Mouse (Mus musculus) layer of hippocampus, adult 2 months (tissue): ENCODE measurements around the gene Laptm5. TPM values are rescaled to one million over a fixed set of nuclear protein-coding genes. Genes with fewer than 3 reads are reported as not detected.

ENCODE experiments used
- DNase-seq, 2 experiments: peaks; one replicate each; pipeline ENCODE4 v3.0.0; 2022; ENCODE audit warnings: low spot score in 2 of 2
- H3K27ac ChIP-seq: fragments of 200-600 bp; 2 replicates; pipeline ENCODE4 v1.8.1; 2022
- H3K4me3 ChIP-seq: fragments of 200-600 bp; 2 replicates; pipeline ENCODE4 v1.8.1; 2022; ENCODE audit warnings: mild to moderate bottlenecking
- CTCF ChIP-seq: fragments of 200-600 bp; conservative IDR thresholded peaks from 2 replicates; pipeline ENCODE4 v1.8.1; 2022; ENCODE audit warnings: antibody characterized with exemption, mild to moderate bottlenecking, moderate library complexity
- total RNA-seq, 2 experiments: library from RNA; stranded (reverse); gene quantifications; 2 replicates each; pipeline ENCODE4 v1.2.3; 2021

The Laptm5 gene
- total RNA-seq, 2 experiments from 2014 or later: 33.9 to 34.0 TPM

DNA sequence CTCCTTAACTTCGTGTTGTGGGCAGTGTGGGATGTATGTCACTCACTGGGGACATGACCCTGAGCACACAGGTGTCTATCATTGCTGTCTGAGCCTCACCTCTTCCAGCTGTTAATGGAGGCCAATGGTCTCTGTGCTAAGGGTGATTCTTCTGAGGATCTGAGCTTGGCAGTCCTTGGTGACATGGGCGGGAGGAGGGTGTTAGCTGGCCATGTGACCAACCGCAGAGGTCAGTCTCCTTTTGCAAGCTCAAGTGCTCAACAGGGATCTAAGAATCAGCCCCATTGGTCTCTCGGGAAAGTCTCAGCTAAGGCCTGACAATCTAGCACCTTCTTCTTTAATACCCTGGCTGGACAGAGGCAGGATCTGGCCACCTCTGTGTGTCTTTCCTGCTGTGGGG, 4.6 kb downstream of the Laptm5 start:
- H3K27ac ChIP-seq: no peak overlapping the region
- no peak overlapping the region for H3K4me3 ChIP-seq
- no peak for DNase-seq
- no peak for TF ChIP-seq CTCF

DNA sequence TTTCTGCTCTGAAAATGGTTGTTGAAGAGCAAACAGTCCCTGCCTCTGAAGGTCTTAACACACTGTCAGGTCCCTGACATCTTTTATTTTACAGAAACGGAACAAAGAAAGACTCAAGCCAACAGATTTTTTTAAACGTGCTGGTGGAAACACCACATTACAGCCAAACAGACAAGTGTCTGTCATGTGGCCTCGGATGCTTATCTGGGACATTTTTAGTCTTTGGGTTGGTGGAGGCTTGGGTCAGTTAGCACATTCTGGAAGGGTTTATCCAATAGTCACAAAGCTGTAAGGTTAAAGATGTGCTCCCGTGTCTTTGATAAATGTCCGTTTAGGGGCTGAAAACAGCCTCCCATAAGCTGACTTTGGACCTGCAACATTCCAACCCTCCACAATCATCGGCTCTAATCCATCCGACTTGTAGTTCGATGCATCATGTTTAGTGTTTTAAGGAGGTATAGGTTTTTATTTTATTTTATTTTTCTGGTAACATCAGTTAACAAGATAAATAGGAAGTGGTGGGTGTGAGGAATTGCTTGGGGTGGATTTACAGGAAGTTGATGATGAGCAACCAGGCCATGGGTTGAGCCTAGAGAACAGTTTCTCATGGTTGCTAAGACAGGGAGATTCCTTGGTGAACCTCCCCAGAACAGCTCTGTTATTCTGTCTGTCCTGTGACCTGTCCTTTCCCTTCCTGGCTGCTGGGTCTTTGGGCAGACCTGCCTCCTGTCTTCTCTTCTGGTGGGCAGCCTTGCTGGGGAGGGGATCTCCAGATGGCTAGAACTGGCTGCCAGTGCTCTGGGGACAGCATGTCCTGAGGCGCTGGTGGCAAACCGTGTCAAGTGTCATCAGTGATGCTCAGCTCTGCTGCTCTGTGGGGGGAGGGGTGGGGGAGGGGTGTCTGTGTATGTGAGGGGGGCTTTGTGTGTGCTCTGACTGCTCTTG, 6.2 kb downstream of the Laptm5 start:
- no peak overlapping the region for H3K27ac ChIP-seq
- no peak overlapping the region for H3K4me3 ChIP-seq
- no peak for TF ChIP-seq CTCF
- DNase-seq: no peak

DNA sequence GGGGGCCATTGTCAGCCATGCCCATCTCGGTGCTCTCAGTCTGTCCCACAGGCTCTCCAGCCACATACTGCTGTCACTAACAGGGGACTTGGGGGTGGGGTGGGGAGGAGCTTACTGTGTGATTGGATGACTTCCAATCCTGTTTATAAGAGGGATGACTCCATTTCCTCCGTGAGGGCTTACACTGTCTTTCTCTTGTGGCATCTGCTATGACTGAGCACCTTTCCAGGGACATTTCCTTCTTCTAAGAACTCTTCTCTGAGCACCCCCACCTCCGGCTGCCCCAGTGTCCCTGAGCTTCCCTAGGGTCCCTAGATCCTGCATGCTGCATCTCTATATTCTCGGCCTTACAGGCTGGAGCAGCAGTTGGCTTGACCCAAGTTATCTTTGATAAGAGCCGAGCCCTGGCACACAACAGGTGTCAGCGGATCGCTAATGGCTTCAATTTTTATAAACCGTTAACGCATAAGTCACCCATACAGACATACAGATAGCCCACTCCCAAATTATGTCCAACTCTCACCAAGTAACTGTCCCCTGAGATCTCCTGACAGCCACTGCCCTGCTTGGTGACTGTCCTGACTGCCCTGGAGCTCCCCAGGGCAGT, 6.9 kb downstream of the Laptm5 start:
- Histone ChIP-seq H3K4me3 (no peak overlapping the region), H3K27ac (no peak overlapping the region)
- DNase-seq: no peak
- no peak for TF ChIP-seq CTCF

DNA sequence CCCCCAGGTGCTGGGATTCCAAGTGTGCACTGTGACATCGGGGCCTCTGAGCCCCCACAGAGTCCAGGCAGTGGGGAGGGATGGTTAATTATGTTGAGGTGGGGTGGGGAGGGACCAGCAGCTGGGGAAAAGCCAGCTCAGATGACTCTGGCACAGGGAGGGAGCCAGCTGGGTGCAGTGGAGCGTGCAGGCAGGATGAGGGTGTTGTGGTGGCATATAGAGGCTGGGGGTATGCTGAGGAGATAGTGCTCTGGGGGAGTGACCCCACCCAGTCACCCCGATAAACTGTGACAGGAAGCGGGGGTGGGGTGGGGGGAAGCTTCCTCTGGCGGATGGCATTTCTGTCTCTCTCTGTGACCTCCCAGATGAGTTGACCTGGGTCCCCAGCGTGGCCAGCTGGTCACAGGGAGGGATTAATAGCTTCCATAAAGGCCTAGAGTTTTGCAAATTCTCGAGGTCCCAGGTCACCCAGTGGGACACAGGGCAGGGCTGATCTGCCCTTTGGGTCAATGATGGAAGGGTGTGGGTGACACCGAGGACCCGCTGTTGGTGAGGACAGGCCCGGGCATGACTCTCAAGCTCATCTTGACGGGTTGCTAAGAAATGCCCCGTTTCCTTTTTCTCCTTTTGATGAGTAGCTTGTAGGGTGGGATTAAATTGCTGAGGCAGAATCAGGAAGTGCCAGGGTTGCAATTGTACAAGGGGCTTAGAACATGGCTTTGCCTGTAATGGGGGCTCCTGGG, 8.2 kb downstream of the Laptm5 start:
- no peak for TF ChIP-seq CTCF
- Histone ChIP-seq H3K27ac (no peak overlapping the region), H3K4me3 (no peak overlapping the region)
- DNase-seq: no peak

DNA sequence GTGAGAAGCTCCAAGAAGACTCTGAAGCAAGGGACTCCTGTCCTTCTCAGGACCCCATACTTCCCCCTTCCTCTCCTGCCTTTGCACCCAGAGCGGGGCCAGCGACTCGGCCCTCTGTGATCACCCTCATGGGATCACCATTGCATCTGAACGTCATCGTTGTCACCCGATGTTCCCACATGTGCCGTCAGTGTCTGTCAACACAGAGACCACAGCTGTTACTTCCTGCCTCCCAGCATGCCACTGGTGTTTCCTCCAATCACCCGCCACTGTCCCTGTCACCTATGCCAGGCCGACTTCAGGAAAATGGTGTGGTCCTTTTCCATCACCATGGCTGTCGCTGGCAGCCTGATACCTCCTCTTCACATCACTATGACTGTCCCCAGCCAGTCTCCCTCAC, 9.1 kb downstream of the Laptm5 start:
- no peak for TF ChIP-seq CTCF
- no peak for DNase-seq

DNA sequence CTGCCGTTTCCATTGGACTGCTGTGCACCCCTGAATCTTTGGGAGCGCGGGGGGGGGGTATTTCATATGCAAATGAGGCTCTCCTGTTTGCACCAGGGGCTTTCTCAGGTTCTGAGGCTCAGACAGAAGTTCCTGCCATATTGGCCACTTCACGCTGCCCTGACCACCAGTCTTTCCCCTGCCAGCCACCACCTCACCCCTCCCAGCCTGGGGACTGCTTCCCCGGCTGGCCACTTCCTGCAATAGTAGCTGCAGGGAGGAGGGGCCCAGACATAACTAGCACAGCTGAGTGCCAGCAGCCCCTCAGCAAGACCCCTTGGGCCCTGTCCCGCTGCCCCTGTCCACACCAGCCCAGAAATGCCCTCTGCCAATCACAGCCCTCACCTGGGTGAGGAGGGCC, 13.3 kb downstream of the Laptm5 start:
- no peak for DNase-seq
- TF ChIP-seq CTCF: no peak
- H3K4me3 ChIP-seq: no peak overlapping the region
- no peak overlapping the region for H3K27ac ChIP-seq

More for the DNA sequence above, 9.1 kb downstream of the Laptm5 start:
- H3K27ac ChIP-seq: no peak overlapping the region
- H3K4me3 ChIP-seq: no peak overlapping the region

DNA sequence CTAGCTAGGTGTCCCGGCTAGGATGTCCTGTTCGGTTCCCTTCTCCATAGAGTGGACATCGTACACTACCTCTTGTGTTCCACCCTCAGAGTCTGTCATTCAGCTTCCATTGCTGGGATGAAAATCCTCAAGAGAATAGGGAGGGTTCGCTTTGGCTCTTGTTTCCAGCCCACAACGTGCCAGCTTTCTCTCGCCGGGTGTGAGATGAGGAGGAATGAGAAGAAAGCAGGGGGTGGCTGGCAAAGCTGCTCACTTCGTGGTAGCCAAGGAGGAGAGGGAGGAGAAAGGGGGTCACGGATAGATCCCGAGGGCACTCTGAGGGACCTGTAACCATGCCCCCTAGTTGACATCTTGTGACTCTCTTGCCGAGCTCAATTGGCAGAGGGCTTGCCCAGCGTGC, 14.9 kb downstream of the Laptm5 start:
- H3K4me3 ChIP-seq: no peak overlapping the region
- no peak overlapping the region for H3K27ac ChIP-seq
- DNase-seq: no peak
- no peak for TF ChIP-seq CTCF

DNA sequence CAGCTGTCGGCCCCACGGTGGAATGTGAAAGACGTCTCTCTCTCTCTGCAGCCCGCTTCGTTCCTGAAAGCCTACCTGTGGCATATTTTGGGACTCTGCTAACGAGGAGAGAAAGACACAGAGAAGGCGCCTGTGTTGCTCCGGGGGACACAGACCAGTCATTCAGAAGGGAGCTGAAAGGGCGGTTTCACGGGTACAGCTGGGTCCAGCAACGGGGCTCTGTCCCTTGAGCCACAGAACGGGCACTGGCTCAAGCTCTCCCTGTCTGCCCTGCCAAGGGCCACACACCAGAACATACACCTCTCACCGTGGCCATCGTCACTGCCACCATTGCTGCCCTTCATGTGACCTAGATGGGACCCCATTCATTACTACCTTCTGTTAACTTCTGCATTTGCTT, 29.7 kb downstream of the Laptm5 start:
- H3K27ac ChIP-seq: peak overlapping the region; percentile 46; the same call in 1 of the 2 replicates
- H3K4me3 ChIP-seq: no peak overlapping the region
- no peak for TF ChIP-seq CTCF
- DNase-seq: no peak

DNA sequence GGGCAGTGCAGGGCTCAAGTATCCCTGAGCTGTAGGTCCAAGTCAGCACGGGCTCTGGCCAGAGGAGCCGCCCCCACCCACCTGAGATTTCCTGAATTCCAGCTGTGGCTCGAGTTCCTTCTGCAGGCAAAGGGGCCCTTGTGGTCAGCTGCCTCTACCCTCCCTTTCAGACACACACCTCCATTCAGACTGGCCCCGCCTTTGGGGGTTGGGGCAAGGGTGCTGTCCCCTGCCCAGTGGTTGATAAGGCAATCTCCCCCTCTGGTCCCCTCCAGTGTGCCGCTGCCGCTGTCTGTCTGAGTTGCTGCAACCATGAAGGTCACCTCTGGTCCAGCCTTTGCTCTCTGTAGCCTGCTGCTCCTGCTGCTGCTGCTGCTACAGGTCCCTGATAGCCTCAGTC, 31.2 kb downstream of the Laptm5 start, which contains the start of gene Matn1:
Gene Matn1, plus strand, starts transcription at position 274 of the 400 bp plus-strand sequence.
- H3K27ac ChIP-seq: no peak within 1 kb of the TSS
- DNase-seq: no peak
- no peak for TF ChIP-seq CTCF
- no peak within 1 kb of the TSS for H3K4me3 ChIP-seq

DNA sequence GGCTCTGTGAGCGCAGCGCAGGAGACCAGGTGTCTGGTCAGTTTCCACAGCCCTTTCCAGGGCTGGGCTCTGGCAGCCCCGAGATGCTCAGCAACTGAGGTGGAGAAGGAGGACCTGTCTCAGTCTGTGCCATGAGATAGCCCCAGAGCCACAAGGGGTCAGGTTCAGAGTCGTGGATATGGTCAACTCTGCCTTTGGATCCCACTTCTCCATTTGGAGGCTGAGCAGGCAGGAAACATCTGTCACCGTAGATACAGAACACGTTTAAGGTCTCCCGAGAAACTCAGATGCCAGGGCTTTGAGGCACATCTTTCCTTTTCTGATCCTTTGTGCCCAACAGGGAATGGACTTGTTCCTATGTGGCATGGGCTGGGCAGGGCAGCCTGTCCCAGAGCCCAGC, 31.9 kb downstream of the Laptm5 start:
- DNase-seq: no peak
- no peak for TF ChIP-seq CTCF
- H3K4me3 ChIP-seq: no peak overlapping the region
- H3K27ac ChIP-seq: no peak overlapping the region

DNA sequence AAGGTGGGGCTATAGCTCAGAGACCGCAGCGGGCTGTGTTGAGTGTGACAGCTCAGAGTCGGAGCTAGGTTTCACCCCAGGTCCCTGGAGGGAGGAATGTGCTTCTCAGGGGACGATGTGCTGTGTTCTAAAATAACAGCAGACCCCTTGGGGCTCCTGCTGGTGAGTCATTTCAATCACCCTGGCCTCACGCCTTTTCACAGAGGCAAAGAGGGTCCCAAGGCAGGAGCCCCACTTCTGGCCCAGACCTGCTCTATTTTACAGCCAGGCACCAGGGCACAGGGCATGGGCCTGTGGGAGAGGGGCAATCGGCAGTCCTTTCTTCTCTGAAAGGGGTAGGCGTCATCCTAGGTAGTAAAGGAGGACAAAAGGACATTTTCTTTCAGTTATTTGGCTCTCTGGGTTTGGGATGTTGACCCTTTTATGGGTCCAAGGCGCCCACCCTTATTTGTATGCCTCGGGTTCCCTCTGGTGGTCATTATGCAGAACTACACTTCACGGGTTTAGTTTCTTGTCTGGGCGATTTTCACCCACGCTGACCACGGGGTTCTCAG, 34.2 kb downstream of the Laptm5 start:
- Histone ChIP-seq H3K27ac (peak overlapping the region; percentile 61), H3K4me3 (no peak overlapping the region)
- peak; percentile 89 for TF ChIP-seq CTCF
- DNase-seq: no peak

DNA sequence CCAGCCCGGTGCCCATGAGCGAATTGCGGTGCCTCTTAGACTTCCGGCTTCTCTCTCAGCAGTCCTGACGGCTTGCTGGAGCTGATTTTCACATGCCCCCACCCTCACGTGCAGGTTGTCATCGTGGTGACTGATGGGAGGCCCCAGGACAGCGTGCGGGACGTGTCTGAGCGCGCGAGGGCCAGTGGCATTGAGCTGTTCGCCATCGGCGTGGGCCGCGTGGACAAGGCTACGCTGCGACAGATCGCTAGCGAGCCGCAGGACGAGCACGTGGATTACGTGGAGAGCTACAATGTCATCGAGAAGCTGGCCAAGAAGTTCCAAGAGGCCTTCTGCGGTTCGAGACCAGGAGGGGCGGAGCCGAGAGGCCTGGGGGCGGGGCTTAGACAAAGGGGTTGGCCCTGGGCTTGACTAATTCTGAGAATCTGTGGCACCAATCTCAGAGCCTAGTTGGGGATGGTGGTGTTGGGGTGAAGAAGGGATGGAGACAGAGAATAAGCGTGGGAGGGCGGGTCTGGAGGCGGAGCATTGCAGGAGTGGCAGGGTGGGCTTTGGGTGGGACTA, 37.0 kb downstream of the Laptm5 start:
- H3K27ac ChIP-seq: no peak overlapping the region

More for the DNA sequence above, 37.0 kb downstream of the Laptm5 start:
- no peak overlapping the region for H3K4me3 ChIP-seq
- DNase-seq: no peak
- TF ChIP-seq CTCF: no peak
